Mouse (Mus musculus) cerebellum, adult 9-10 months (tissue): ENCODE measurements around the gene Gm6034.
"Not testable (repeated sequence)": the region's sequence is repeated elsewhere in the genome, so short reads cannot be mapped to it uniquely, and the experiment has no call there.

Source experiments
- DNase-seq: peaks from one replicate; pipeline ENCODE4 v3.0.0; 2022

Gm6034 gene

DNA sequence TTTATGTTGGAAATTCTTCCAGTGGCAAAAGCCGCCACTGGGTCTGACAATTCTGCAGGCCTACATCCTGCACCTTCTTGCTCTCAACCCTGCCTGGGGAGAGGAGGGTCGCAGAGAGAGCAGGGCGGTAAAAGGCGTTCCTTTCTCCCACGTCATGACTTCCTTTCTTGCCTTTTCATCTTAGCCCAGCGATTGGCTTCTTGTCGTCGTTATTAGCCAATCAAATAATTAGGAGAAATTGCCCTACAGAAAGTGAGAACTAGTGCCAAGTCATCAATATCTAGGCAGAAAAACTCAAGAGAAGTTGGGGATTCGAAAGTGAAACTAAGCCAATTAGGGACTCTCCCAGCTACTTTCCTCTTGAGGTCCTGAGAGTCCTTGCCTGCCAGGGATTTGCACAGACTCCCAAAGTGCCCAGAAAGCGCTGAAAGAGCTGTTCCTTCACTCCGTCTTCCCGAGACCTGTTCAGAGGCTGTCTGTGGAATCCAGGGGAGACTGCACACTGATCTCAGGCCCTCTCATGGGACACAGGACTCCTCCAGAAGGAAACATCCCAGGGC lies at the start of gene Gm6034, which contains the start of gene H2-T22:
Gm6034 (plus strand) TSS at position 352 of the 560 bp plus-strand sequence.
H2-T22 (minus strand) TSS at position 138 of the 560 bp plus-strand sequence.
- DNase-seq: peak; percentile 91

DNA sequence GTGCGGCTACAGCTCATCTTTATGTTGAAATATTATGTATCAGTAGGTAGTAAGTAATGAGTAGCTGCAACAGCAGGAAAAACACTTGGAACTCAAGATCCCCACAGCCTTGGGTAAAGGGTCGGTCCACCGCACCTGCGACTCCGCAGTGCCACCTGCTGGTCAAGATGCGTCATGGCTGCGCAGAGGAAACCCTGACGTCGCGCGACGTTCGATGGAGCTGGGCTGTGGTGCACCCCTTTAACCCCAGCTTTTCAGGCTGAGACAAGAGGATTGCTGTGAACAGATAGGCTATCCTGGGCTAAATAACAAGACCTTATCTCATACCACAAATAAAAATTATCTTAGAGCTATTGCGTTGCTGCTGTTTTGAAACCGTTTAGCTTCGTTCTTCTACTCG lies 49.1 kb upstream of the Gm6034 start:
- peak; percentile 81 for DNase-seq

GRCm38 (mm10) chr17:35994175-35994878 lies 48.4 kb upstream of the Gm6034 start:
- DNase-seq: peak; percentile 85

- peak; percentile 37 for DNase-seq
Measured at GRCm38 (mm10) chr17:35994879-35995240, 47.9 kb upstream of the Gm6034 start.

DNA sequence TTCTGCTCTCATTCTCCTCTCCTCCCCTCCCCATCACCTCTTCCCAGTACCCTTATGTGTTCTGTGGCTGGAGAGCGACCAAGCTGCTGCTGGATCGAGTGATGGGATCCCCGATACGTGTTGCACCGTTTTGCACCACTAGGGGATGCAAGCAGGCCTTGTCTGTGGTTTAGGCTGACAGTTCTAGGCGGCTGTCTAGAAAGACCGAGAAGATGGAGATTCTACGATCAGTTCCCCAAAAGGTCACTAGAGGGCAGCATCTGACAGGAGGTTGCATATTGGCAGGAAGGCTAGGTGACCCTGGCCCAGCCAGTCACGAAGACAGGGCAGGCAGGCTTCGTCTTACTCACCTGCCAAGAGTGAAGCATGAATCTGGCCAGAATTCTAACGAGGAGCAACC lies 45.8 kb upstream of the Gm6034 start:
- peak; percentile 98 for DNase-seq

DNA sequence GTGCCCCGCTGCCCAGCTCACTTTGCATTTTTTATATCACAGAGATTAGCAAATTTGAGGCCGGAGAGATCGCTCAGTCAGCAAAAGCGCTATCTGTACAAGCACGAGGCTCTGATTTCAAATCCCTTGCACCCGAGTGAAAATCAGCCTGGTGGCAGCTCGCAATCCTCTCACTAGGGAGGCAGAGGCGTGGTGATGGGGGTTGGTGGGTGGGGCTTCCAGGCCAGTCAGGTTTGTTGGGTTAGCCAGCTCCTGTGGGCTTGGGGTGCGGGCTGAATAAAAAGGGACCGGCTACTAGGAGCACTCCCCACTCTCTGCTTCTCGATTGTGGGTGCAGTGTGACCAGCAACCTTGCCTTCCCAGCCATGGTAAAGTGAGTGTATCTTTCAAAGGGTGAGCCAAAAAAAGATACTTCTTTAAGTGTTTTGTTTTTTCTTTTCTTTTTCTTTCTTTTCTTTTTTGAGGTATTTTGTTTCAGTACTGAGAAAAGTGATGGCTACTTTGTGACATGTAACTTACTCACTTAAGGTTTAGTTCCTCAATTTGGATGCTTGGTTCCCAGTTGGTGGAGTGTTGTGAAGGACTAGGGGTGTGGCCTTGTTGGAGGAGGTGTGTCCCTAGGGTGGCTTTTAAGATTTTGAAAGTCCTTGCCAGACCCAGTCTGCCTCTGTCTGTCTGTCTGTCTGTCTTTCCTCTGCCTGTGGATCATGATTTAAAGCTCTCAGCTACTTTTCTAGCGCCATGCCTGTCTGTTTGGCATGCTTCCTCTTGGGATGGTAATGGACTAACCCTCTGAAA lies 44.8 kb upstream of the Gm6034 start:
- peak; percentile 33 for DNase-seq

DNA sequence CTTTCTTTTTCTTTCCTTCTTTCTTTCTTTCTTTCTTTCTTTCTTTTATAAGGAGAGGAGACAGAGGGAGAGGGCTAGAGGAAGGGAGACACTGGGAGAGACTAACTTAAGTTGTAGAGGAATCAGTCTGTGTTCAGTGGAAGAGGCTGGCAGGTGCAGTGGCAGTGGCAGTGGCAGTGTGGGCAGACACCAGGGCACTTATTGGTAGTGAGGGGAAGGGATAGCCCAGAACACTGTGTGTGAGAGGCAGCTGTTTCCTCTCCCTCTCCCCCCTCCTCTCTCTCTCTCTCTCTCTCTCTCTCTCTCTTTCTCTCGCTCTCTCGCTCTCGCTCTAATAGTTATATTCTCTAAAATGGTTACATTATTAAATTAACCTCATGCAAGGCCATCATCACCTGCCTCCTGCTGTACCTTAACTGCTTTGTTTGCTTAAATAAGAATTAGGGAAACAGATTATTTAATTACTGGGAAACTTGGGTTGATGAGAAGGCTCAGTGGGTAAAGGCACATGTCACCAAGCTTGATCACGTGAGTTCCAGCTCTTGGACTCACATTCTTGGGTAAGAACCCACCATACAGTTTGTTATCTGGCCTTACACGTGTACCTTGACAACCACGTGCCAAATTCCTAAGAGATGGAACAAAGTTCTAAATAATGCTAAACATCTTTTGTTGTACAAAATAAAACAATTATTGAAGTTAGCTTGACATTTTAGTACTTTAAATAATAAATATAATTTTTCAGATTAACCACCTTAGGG lies 44.0 kb upstream of the Gm6034 start:
- DNase-seq: no peak

- DNase-seq: no peak
Measured at GRCm38 (mm10) chr17:35999356-35999755, 43.4 kb upstream of the Gm6034 start.

DNA sequence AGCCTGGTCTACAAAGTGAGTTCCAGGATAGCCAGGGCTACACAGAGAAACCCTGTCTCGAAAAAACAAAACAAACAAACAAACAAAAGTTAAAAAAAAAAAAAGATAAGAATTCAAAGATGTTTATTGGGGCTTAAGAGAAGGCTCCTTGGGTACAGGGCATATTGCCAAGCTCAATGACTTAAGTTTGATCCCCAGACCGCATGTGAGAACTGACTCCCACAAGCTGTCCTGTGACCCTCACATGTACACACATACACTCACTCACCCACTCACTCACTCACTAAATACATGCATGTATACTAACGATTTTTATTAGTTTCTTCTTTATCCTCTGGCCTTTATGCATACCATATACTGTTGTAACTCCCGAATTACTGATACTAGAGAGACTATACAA lies 42.4 kb upstream of the Gm6034 start:
- no peak for DNase-seq

- no peak for DNase-seq
Measured at GRCm38 (mm10) chr17:36001121-36001897, 41.5 kb upstream of the Gm6034 start.

DNA sequence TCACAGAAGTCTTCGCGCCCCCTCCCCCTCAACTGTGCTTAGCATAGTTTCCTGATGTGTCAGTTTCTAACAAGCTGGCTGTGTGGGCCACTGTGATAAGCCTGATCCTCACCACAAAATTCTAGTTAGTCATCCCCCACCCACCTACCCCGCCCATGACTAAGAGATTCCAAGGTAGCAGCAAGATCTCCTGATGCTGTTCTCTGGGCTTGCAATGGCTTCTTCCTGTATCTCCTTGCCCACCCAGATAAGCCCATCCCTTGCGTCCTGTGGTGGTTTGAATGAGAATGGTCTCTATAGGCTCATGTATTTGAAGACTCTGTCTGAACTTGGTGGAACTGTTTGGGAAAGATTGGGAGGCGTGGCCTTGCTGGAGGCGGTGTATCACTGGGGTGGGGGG lies 40.8 kb upstream of the Gm6034 start:
- no peak for DNase-seq

- no peak for DNase-seq
Measured at GRCm38 (mm10) chr17:36003331-36003730, 39.4 kb upstream of the Gm6034 start.

DNA sequence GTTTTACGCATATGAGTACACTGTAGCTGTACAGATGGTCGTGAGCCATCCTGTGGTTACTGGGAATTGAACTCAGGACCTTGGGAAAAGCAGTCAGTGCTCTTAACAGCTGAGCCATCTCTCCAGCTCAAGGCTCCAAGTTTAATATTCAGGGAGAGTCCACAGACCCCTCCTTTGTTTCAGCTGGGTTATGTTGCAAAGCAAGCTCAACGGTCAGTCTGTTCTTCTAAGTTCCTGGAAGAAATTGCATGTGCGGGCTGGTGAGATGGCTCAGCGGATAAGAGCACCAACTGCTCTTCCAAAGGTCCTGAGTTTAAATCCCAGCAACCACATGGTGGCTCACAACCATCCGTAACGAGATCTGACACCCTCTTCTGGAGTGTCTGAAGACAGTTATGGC lies 38.4 kb upstream of the Gm6034 start:
- DNase-seq: not testable (repeated sequence)

GRCm38 (mm10) chr17:36014977-36015376 lies 27.8 kb upstream of the Gm6034 start:
- no peak for DNase-seq

DNA sequence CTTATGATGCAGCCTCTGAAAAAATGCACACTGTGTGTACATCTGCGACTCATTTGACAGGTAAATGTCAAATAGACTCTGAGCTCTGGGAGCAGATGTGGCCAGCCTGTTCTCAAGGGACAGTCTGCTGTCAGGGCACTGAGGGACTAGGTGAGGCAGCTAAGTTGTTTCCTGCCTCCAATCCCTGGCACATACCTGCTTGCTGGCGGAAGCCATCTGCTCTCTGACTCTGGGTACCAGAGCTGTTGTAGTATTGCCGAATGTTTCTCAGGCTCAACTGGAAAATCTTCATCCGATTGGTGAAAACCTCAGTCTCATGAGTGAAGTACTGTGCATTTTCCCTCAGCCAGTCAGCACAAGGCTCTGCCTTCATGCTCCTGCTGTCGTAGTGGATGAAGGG lies 25.7 kb upstream of the Gm6034 start:
- DNase-seq: no peak

GRCm38 (mm10) chr17:36018979-36019378 lies 23.8 kb upstream of the Gm6034 start:
- no peak for DNase-seq

GRCm38 (mm10) chr17:36019519-36019918 lies 23.2 kb upstream of the Gm6034 start:
- no peak for DNase-seq

DNA sequence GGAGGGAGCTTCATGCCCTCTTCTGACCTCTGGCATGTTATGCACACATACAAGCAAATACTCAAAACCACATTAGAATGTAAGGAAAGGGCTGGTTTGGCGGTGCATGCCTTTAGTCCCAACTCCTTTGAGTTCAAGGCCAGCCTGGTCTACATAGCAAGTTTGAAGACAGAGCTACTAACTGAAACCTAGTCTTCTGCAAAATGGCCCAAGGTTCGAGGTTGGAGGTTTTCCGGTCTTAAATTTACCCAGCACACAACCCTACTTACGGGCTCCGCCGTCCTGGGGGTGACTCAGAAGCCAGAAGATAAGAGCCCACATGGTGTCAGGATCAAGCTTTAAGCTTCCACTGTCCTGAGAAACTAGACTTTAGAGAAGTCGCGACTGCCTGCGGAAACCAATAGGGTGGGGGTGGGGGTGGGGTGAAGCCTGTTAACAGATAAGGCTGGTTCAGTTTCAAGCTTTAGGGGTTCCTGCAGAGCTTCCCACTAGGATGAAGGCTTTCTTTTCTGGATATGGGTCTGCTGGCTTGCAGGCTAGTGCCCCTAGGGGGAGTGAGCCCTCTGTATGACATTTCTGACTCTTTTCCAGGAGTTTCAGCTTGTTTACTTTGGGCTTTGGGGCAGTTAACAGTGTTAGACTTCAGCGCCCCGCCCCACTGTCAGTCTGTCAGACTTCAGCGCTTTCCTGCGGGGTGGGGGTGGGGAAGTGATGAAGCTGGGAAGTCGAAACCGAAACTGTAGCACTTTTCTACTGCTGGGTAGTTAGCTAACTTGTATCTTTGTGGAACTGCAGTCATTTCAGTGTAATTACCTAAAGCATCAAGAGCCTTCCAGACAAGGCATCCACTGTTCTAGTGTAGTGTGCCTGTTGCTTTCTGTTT lies 22.3 kb upstream of the Gm6034 start, which contains the start of gene H2-T24:
H2-T24 (minus strand) TSS at position 370 of the 883 bp plus-strand sequence.
- DNase-seq: no peak

DNA sequence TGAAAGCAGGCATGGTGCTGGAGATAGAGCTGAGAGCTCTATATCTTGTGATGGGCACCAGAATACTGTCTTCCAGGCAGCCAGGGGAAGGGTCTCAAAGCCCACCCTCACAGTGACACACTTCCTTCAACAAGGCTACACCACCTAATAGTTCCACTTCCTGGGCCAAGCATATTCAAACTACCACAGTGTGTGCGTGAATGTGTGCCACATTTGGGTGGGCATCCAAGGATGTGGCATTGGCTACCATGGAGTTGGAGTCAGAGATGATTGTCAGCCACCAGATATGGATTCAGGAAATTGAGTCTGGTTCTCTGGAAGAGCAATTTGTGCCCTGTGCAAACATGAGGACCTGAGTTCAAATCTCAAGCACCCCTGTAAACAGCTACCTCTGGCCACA lies 21.5 kb upstream of the Gm6034 start:
- DNase-seq: no peak

- DNase-seq: no peak
Measured at GRCm38 (mm10) chr17:36022098-36022497, 20.7 kb upstream of the Gm6034 start.

DNA sequence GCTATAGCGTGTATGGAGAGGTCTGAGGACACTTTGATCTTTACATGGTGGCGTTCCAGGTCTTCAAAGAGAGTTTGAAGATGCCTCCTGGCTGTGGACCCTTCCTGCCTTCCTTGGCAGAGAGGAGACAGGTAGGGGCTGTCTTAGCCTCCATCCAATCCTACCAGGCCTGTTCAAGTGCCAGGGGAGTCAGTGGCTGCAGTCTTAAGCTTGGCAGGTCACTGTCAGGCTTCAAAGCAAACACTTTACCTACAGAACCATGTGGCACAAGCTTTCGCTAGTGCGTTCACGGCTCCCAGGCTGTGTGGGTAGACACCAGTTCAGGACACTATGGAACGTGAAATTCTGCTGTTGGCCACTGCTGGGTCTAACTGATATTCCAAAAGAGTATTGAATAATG lies 19.8 kb upstream of the Gm6034 start:
- DNase-seq: no peak
